Mouse (Mus musculus): ENCODE data around the gene Aebp1. TPM values are rescaled to one million over a fixed set of nuclear protein-coding genes. Genes with fewer than 3 reads are reported as not detected.

Aebp1 gene
- polyA plus RNA-seq, 1 experiment from 2014 or later: 20.4 TPM

- H3K4me1 ChIP-seq (replicated peaks; ENCODE audit: control insufficient read depth, insufficient read depth, low read length): 0 out of 2 replicates have a peak, but pooled peaks cover 1% of the 10 kb centered on the region
- no peak overlapping the region for H3K27ac ChIP-seq (ENCODE audit: low read depth, low read length)
- no peaks in the 10 kb centered on the region for H3K9me3 ChIP-seq (ENCODE audit: control insufficient read depth, low read length)
- no peak overlapping the region for H3K9ac ChIP-seq (ENCODE audit: low read length)
- H3K4me2 ChIP-seq (ENCODE audit: low read depth, low read length, severe bottlenecking): no peak overlapping the region
- H3K27me3 ChIP-seq (ENCODE audit: control insufficient read depth, insufficient read depth, low read length): no peaks in the 10 kb centered on the region
- no peaks in the 10 kb centered on the region; the same call in 1 of the 2 replicates for H3K36me3 ChIP-seq (ENCODE audit: control insufficient read depth, insufficient read depth, low read length)
- WGBS: 86% methylated on average over 7 of the region's 7 CpGs
- ATAC-seq (replicated peaks; ENCODE audit: low FRiP score) (no peak), DNase-seq (ENCODE audit: low spot score) (no peak)
- no peak overlapping the region for H3K4me3 ChIP-seq (ENCODE audit: low read depth, low read length)
Observed at GRCm38 (mm10) chr11:5835057-5835456, 26.7 kb upstream of the Aebp1 start.

GRCm38 (mm10) chr11:5836126-5836525 is 25.6 kb upstream of the Aebp1 start:
- DNase-seq (ENCODE audit: low spot score) (peak; percentile 52), ATAC-seq (replicated peaks; ENCODE audit: low FRiP score) (no peak)
- H3K9ac ChIP-seq (ENCODE audit: low read length): no peak overlapping the region
- H3K4me1 ChIP-seq (replicated peaks; ENCODE audit: control insufficient read depth, insufficient read depth, low read length): 0 out of 2 replicates have a peak, but pooled peaks cover 1% of the 10 kb centered on the region
- 61% methylated on average over 1 of the region's 1 CpGs for WGBS
- no peak overlapping the region for H3K27ac ChIP-seq (ENCODE audit: low read depth, low read length)
- no peaks in the 10 kb centered on the region for H3K27me3 ChIP-seq (ENCODE audit: control insufficient read depth, insufficient read depth, low read length)
- no peak overlapping the region for H3K4me2 ChIP-seq (ENCODE audit: low read depth, low read length, severe bottlenecking)
- H3K36me3 ChIP-seq (ENCODE audit: control insufficient read depth, insufficient read depth, low read length): no peaks in the 10 kb centered on the region; the same call in 1 of the 2 replicates
- no peaks in the 10 kb centered on the region for H3K9me3 ChIP-seq (ENCODE audit: control insufficient read depth, low read length)
- no peak overlapping the region for H3K4me3 ChIP-seq (ENCODE audit: low read depth, low read length)

GRCm38 (mm10) chr11:5837251-5838246 is 24.2 kb upstream of the Aebp1 start, which contains the start of gene Polm:
TSS of gene Polm (minus strand) at chr11:5838016.
- WGBS: under 1% methylated on average over 62 of the region's 63 CpGs
- no peaks in the 10 kb centered on the region for H3K9me3 ChIP-seq (ENCODE audit: control insufficient read depth, low read length)
- H3K4me3 ChIP-seq (ENCODE audit: low read depth, low read length): peak within 1 kb of the TSS; percentile 63
- ATAC-seq (replicated peaks; ENCODE audit: low FRiP score) (peak; percentile 97), DNase-seq (ENCODE audit: low spot score) (peak; percentile 95)
- peak within 1 kb of the TSS; percentile 68 for H3K9ac ChIP-seq (ENCODE audit: low read length)
- H3K27me3 ChIP-seq (ENCODE audit: control insufficient read depth, insufficient read depth, low read length): no peaks in the 10 kb centered on the region
- H3K27ac ChIP-seq (ENCODE audit: low read depth, low read length): no peak within 1 kb of the TSS
- H3K4me2 ChIP-seq (ENCODE audit: low read depth, low read length, severe bottlenecking): peak within 1 kb of the TSS; percentile 84
- H3K36me3 ChIP-seq (ENCODE audit: control insufficient read depth, insufficient read depth, low read length): no peaks in the 10 kb centered on the region
- H3K4me1 ChIP-seq (replicated peaks; ENCODE audit: control insufficient read depth, insufficient read depth, low read length): 0 out of 2 replicates have a peak, but pooled peaks cover 1% of the 10 kb centered on the region

GRCm38 (mm10) chr11:5840346-5840745 is 21.4 kb upstream of the Aebp1 start:
- Histone ChIP-seq H3K27ac (ENCODE audit: low read depth, low read length) (no peak overlapping the region), H3K9me3 (ENCODE audit: control insufficient read depth, low read length) (no peaks in the 10 kb centered on the region), H3K9ac (ENCODE audit: low read length) (no peak overlapping the region), H3K4me2 (ENCODE audit: low read depth, low read length, severe bottlenecking) (no peak overlapping the region), H3K36me3 (ENCODE audit: control insufficient read depth, insufficient read depth, low read length) (no peaks in the 10 kb centered on the region), H3K27me3 (ENCODE audit: control insufficient read depth, insufficient read depth, low read length) (no peaks in the 10 kb centered on the region), H3K4me3 (ENCODE audit: low read depth, low read length) (no peak overlapping the region), H3K4me1 (replicated peaks; ENCODE audit: control insufficient read depth, insufficient read depth, low read length) (0 out of 2 replicates have a peak, but pooled peaks cover 1% of the 10 kb centered on the region)
- DNase-seq (ENCODE audit: low spot score) (peak; percentile 48), ATAC-seq (replicated peaks; ENCODE audit: low FRiP score) (no peak)
- WGBS: 83% methylated on average over 7 of the region's 7 CpGs

GRCm38 (mm10) chr11:5841751-5842150 is 20.0 kb upstream of the Aebp1 start:
- DNase-seq (ENCODE audit: low spot score): peak; percentile 41
- ATAC-seq (replicated peaks; ENCODE audit: low FRiP score): no peak
- Histone ChIP-seq H3K4me3 (ENCODE audit: low read depth, low read length) (no peak overlapping the region), H3K27me3 (ENCODE audit: control insufficient read depth, insufficient read depth, low read length) (no peaks in the 10 kb centered on the region), H3K4me1 (replicated peaks; ENCODE audit: control insufficient read depth, insufficient read depth, low read length) (no peaks in the 10 kb centered on the region), H3K9me3 (ENCODE audit: control insufficient read depth, low read length) (no peaks in the 10 kb centered on the region), H3K9ac (ENCODE audit: low read length) (no peak overlapping the region), H3K27ac (ENCODE audit: low read depth, low read length) (no peak overlapping the region), H3K36me3 (ENCODE audit: control insufficient read depth, insufficient read depth, low read length) (no peaks in the 10 kb centered on the region), H3K4me2 (ENCODE audit: low read depth, low read length, severe bottlenecking) (no peak overlapping the region)
- 92% methylated on average over 2 of the region's 2 CpGs for WGBS

- Histone ChIP-seq H3K27me3 (ENCODE audit: control insufficient read depth, insufficient read depth, low read length) (no peaks in the 10 kb centered on the region), H3K4me3 (ENCODE audit: low read depth, low read length) (no peak overlapping the region), H3K9me3 (ENCODE audit: control insufficient read depth, low read length) (no peaks in the 10 kb centered on the region), H3K27ac (ENCODE audit: low read depth, low read length) (no peak overlapping the region), H3K4me2 (ENCODE audit: low read depth, low read length, severe bottlenecking) (no peak overlapping the region), H3K36me3 (ENCODE audit: control insufficient read depth, insufficient read depth, low read length) (no peaks in the 10 kb centered on the region), H3K4me1 (replicated peaks; ENCODE audit: control insufficient read depth, insufficient read depth, low read length) (no peaks in the 10 kb centered on the region), H3K9ac (ENCODE audit: low read length) (no peak overlapping the region)
- DNase-seq (ENCODE audit: low spot score) (peak; percentile 11), ATAC-seq (replicated peaks; ENCODE audit: low FRiP score) (no peak)
- WGBS: 85% methylated on average over 3 of the region's 3 CpGs
Observed at GRCm38 (mm10) chr11:5843131-5843530, 18.6 kb upstream of the Aebp1 start.

- H3K4me3 ChIP-seq (ENCODE audit: low read depth, low read length): no peak overlapping the region
- H3K36me3 ChIP-seq (ENCODE audit: control insufficient read depth, insufficient read depth, low read length): no peaks in the 10 kb centered on the region
- WGBS: 80% methylated on average over 7 of the region's 7 CpGs
- no peak overlapping the region for H3K4me2 ChIP-seq (ENCODE audit: low read depth, low read length, severe bottlenecking)
- ATAC-seq (replicated peaks; ENCODE audit: low FRiP score) (no peak), DNase-seq (ENCODE audit: low spot score) (no peak)
- H3K9ac ChIP-seq (ENCODE audit: low read length): no peak overlapping the region
- no peaks in the 10 kb centered on the region for H3K4me1 ChIP-seq (replicated peaks; ENCODE audit: control insufficient read depth, insufficient read depth, low read length)
- no peak overlapping the region for H3K27ac ChIP-seq (ENCODE audit: low read depth, low read length)
- no peaks in the 10 kb centered on the region for H3K27me3 ChIP-seq (ENCODE audit: control insufficient read depth, insufficient read depth, low read length)
- no peaks in the 10 kb centered on the region for H3K9me3 ChIP-seq (ENCODE audit: control insufficient read depth, low read length)
Observed at GRCm38 (mm10) chr11:5846639-5847345, 15.0 kb upstream of the Aebp1 start.

- Histone ChIP-seq H3K4me1 (replicated peaks; ENCODE audit: control insufficient read depth, insufficient read depth, low read length) (no peaks in the 10 kb centered on the region), H3K4me2 (ENCODE audit: low read depth, low read length, severe bottlenecking) (no peak overlapping the region), H3K27ac (ENCODE audit: low read depth, low read length) (no peak overlapping the region), H3K9me3 (ENCODE audit: control insufficient read depth, low read length) (no peaks in the 10 kb centered on the region), H3K36me3 (ENCODE audit: control insufficient read depth, insufficient read depth, low read length) (no peaks in the 10 kb centered on the region), H3K4me3 (ENCODE audit: low read depth, low read length) (no peak overlapping the region), H3K9ac (ENCODE audit: low read length) (no peak overlapping the region), H3K27me3 (ENCODE audit: control insufficient read depth, insufficient read depth, low read length) (no peaks in the 10 kb centered on the region)
- 59% methylated on average over 6 of the region's 6 CpGs for WGBS
- ATAC-seq (replicated peaks; ENCODE audit: low FRiP score): no peak
- no peak for DNase-seq (ENCODE audit: low spot score)
Observed at GRCm38 (mm10) chr11:5848741-5849140, 13.0 kb upstream of the Aebp1 start.
